In the genomic region with DNA sequence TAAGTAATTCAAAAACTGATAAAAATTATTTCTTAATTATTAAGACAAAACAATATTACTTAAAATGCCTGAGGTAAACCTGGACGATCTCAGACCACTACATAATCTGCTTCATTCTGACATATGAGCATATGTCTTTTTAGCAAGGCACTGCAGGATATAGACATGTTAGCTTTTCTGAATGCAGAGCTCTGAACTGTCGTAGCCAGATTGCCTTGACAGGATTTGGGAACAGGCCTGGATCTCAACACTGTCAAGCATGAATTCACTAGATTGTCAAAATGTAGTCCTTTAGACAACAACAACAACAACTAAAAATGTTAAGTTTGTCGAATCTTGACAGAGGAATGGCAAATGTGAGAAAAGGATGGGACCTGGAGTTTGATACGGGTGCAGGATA, we compare ENCODE assay signal across 28 mouse cellular contexts.
"Had no signal": no experiment of that assay in that cellular context is flagged by ENCODE, and none has a peak within 500 bp of the region (broad histone marks: within the 10 kb centered on the region; RNA-seq: fewer than 3 reads in every experiment).

No protein-coding gene starts in this region.

- H3K9ac ChIP-seq: heart, embryonic 12.5 days; hindbrain, embryonic 12.5 days; hindbrain, embryonic 14.5 days; intestine, embryonic 15.5 days; limb, embryonic 12.5 days; liver, embryonic 13.5 days; liver, embryonic 15.5 days had no signal

- H3K36me3 ChIP-seq: heart, embryonic 10.5 days; heart, embryonic 12.5 days; hindbrain, embryonic 10.5 days; hindbrain, embryonic 12.5 days; intestine, embryonic 15.5 days; limb, embryonic 10.5 days; limb, embryonic 12.5 days; liver, embryonic 13.5 days; liver, embryonic 15.5 days had no signal

- H3K4me2 ChIP-seq: heart, embryonic 12.5 days; hindbrain, embryonic 12.5 days; hindbrain, embryonic 14.5 days; intestine, embryonic 15.5 days; limb, embryonic 12.5 days; liver, embryonic 11.5 days; liver, embryonic 13.5 days; liver, embryonic 15.5 days had no signal

- H3K27me3 ChIP-seq: heart, embryonic 12.5 days; hindbrain, embryonic 12.5 days; intestine, embryonic 15.5 days; limb, embryonic 12.5 days; liver, embryonic 13.5 days; liver, embryonic 15.5 days had no signal

- DNase-seq: gastrocnemius, adult 2 months; gastrocnemius, postnatal 10 days; gastrocnemius, postnatal 25 days; heart, adult 18-20 months; heart, postnatal 10 days; heart, postnatal 4 days; kidney, adult 18-20 months; kidney, adult 8-10 months; kidney, postnatal 10 days; kidney, postnatal 25 days; kidney, postnatal 4 days; liver; liver, embryonic 13.5 days had no signal

- ATAC-seq: hindbrain, embryonic 16.5 days; inflammation-experienced regulatory T-cells, adult 6 months; intestine, embryonic 15.5 days; intestine, postnatal 0 days had no signal

- H3K27ac ChIP-seq: gastrocnemius, adult 2 months; heart, embryonic 10.5 days; hindbrain, embryonic 10.5 days; hindbrain, embryonic 12.5 days; hindbrain, embryonic 14.5 days; intestine, embryonic 15.5 days; layer of hippocampus, adult 2 months; left cerebral cortex, adult 2 months; limb, embryonic 10.5 days; limb, embryonic 12.5 days; liver, embryonic 13.5 days; liver, embryonic 15.5 days had no signal

- H3K4me3 ChIP-seq: gastrocnemius, adult 2 months; heart, embryonic 10.5 days; heart, embryonic 12.5 days; hindbrain, embryonic 10.5 days; hindbrain, embryonic 12.5 days; intestine, embryonic 15.5 days; layer of hippocampus, adult 2 months; left cerebral cortex, adult 2 months; limb, embryonic 10.5 days; limb, embryonic 12.5 days; liver, embryonic 13.5 days; liver, embryonic 15.5 days had no signal

- H3K9me3 ChIP-seq: heart, embryonic 10.5 days; heart, embryonic 12.5 days; hindbrain, embryonic 10.5 days; hindbrain, embryonic 12.5 days; intestine, embryonic 15.5 days; limb, embryonic 10.5 days; limb, embryonic 12.5 days; liver, embryonic 13.5 days; liver, embryonic 15.5 days had no signal

- H3K4me1 ChIP-seq: heart, embryonic 10.5 days; heart, embryonic 12.5 days; hindbrain, embryonic 10.5 days; hindbrain, embryonic 12.5 days; intestine, embryonic 15.5 days; limb, embryonic 10.5 days; limb, embryonic 12.5 days; liver, embryonic 13.5 days; liver, embryonic 15.5 days had no signal
